Mouse (Mus musculus): ENCODE measurements around the gene Olfr11.

Gene Olfr11

DNA sequence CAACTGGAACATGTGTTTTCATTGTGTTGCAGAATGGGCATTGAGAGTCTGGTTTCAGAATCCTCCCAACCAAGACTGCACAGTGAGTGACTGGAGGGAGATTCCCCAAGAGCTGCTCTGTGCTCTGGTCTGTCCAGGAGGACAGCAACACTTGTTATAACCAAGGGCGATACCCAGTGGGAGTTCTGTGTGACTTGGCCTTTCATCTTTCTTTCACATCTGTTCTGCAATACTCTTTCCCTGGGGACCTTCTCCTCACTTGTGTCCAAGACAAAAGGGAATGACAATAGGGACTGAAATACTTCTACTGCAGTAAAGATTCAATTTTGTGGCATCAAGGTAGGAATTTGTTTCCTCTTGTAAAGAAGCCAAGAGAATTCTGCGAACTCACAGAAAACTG lies at the start of gene Olfr11:
Olfr11 (minus strand) TSS at position 101 of the 400 bp plus-strand sequence.
- DNase-seq (ENCODE audit: low read depth, low spot score) = peak; percentile 2

DNA sequence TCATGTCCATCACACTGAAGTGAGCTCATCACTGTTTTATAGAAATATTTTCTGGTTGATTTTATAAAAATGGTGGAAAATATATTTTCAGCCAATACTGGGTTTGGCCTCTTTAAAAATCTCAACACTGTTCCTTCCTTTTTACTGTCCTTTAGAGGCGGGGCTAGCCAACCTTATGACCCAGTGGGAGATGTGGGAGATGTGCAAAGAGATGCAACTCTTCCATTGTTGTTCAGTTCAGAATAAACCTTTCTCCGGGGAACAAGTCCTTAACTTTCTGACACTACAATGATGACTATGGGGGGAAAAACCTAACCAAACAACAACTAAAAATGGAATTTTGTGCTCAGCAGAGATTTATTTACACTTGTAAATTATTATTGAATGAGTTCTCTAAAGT lies 35.0 kb upstream of the Olfr11 start, which contains the start of gene Olfr1360:
Olfr1360 (minus strand) TSS at position 101 of the 400 bp plus-strand sequence.
- no peak for DNase-seq (ENCODE audit: low read depth, low spot score)

DNA sequence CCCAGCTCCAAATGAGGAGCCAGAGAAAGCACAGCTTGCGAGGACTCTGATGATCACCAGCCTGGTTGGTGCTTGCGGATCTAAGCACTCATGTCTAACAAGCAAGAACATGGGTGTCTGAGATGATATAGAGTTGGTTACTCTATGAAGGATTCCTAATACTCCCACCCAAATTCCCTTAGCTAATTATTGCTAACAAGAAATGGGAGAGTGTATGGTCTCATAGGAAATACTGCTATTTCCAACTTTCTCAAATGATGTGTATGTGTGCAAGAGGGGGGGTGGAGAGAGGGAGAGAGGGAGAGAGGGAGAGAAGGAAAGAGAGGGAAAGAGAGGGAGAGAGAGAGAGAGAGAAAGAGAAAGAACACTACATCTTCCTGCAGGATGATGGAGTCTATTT lies 21.0 kb upstream of the Olfr11 start, which contains the start of gene Olfr1361:
Olfr1361 (minus strand) TSS at position 101 of the 400 bp plus-strand sequence.
- no peak for DNase-seq (ENCODE audit: low read depth, low spot score)

DNA sequence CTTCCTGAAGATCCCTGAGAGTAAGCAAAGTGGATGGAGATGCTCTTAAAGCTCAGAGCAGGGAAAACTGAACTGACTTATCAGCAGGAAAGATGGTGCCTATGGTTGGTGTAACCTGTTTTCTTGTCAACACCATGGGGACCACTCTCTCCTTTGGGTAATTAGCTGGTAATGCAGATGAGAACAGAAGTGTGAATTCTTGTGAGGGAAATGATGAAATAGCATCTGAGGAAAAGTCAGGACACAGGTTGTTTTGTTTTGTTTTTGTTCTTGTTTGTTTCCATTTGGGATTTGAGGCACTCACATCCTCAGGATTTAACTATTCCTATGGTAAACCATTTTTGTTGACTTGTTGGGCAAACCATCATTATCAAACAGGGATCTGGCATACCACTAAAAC lies 28.4 kb downstream of the Olfr11 start, which contains the start of gene Olfr1362:
Olfr1362 (minus strand) TSS at position 101 of the 400 bp plus-strand sequence.
- no peak for DNase-seq (ENCODE audit: low read depth, low spot score)

DNA sequence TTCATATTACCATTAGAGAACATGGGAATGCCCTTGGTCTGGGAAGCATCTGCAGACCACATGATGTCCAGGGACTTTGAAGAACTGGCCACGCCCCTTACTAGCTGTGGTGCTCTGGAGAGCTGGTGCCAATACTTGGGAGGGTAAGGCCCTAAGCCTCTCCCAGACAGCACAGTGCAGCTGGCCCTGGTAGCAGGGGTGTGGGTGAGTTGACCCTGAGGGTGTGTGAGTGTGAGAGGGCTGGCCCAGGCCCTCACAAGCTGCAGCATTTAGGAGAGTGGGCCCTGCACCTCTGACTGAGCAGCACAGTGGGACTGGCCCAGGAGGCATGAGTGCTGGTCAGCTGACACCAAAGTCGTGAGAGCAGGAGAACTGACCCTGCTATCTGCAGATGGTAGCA lies 50.7 kb downstream of the Olfr11 start:
- no peak for DNase-seq (ENCODE audit: low read depth, low spot score)

Data from ZHBTc4 (cell line).